Mouse (Mus musculus) ES-E14 (cell line): ENCODE data around the gene Mtor.

ENCODE experiments used
- CHD2 ChIP-seq: IDR thresholded peaks from 2 replicates; pipeline ENCODE4 v1.6.1; 2014; ENCODE audit warnings: mild to moderate bottlenecking, low read depth, low read length, inconsistent platforms
- HCFC1 ChIP-seq: IDR thresholded peaks from 2 replicates; pipeline ENCODE4 v1.6.1; 2012; ENCODE audit warnings: low read length, inconsistent platforms, borderline replicate concordance; ENCODE audit not compliant: insufficient read depth
- MAFK ChIP-seq: IDR thresholded peaks from 2 replicates; pipeline ENCODE4 v1.6.1; 2014; ENCODE audit warnings: mild to moderate bottlenecking, low read depth, low read length, inconsistent platforms; ENCODE audit not compliant: insufficient read depth
- ZNF384 ChIP-seq: IDR thresholded peaks from 2 replicates; pipeline ENCODE4 v1.6.1; 2012; ENCODE audit warnings: low read depth, low read length, inconsistent platforms

GRCm38 (mm10) chr4:148453707-148454106 is 5.3 kb downstream of the Mtor start:
- no peak for TF ChIP-seq HCFC1
- no peak for TF ChIP-seq CHD2
- no peak for TF ChIP-seq ZNF384
- no peak for TF ChIP-seq MAFK
